Mouse (Mus musculus) inflammation-experienced regulatory T-cells (primary cell): ENCODE results near the gene Tdrkh. TPM values are rescaled to one million over a fixed set of nuclear protein-coding genes. Genes with fewer than 3 reads are reported as not detected.

Experiments used
- polyA plus RNA-seq, 2 experiments: library from polyadenylated mRNA; unstranded; fragments of 100-300 nt; shearing (Covaris generic); gene quantifications; one replicate each; pipeline ENCODE4 v1.2.1; 2017

Tdrkh gene
- polyA plus RNA-seq = 1 to 10 TPM; 5.4 to 9.4 TPM

GRCm38 (mm10) chr3:94413031-94413679 is at the start of gene Tdrkh:
Tdrkh (plus strand) TSS chr3:94413273.

DNA sequence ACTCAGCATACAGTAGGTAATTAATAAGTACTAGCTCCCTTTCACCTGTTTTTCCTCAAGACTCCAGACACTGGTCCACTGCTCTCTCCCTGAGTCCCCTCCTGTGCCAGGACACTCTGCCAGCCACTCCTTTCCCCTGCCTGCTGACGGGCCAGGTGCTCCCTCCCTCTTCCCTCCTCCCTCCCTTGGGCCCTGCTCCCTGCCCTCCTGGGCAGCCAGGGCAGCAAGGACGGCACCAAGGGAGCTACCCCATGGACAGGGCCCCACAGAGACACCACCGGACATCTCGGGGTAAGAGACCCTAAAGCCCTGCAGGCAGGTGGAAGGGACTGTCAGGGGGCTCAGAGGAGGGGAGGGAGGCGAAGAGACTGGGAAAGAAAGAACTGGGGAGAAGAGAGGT is 40.4 kb upstream of the Tdrkh start, which contains the start of gene Rorc:
Gene Rorc, plus strand, starts transcription at position 154 of the 400 bp plus-strand sequence.

GRCm38 (mm10) chr3:94398217-94398616 is 14.9 kb upstream of the Tdrkh start, which contains the start of gene Lingo4:
Lingo4 (plus strand) TSS chr3:94398517.

DNA sequence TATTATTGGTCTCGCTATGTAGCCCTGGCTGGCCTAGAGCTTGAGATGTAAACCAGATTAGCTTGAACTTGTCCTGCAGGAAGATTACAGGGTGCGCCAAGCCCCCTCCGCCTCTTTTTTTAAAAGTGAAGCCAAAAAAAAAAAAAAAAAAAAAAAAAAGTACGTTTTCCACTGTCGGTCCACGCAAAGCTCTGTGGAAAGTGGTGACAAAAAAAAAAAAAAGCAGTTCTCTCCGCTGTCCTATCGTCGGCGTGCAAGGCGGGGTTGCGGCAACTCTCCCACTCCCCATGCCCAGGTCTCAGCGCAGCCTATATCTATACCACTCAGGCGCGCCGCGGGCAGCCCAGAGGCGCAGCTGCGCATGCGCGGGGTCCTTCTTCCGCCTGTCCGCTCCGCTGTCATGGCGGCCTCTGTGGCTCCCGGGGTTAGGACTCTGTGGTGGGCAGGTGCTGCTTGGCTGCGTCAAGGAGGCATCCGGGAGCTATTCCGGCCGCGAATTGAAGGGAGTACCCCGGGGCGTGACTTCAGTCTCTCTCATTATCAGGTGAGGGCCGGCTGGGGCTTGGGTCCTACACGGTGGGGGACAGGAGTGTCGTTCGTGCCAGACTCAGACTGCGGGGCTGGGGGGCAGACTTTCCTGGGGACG is 30.0 kb downstream of the Tdrkh start, which contains the start of gene Mrpl9:
Gene Mrpl9, plus strand, starts transcription at position 368 of the 646 bp plus-strand sequence.

DNA sequence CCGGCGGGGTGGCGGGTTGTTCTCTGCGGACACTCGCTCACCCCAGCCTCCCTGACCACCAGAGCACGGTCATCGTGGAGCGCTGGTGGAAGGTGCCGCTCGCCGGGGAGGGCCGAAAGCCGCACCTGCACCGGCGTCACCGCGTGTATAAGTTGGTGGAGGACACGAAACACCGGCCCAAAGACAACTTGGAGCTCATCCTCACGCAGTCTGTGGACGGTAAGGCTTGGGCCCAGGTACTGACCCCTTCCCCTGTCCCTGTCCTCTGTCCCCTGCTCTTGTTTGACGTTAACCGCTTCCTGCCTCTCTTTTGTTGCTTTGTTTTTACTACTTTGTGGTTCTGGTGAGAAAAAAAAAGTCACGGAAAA is 30.5 kb downstream of the Tdrkh start, which contains the start of gene Oaz3:
Gene Oaz3, minus strand, starts transcription at position 319 of the 368 bp plus-strand sequence.

GRCm38 (mm10) chr3:94477981-94478422 is 64.9 kb downstream of the Tdrkh start, which contains the start of gene Celf3:
Celf3 (plus strand) TSS chr3:94478295.

DNA sequence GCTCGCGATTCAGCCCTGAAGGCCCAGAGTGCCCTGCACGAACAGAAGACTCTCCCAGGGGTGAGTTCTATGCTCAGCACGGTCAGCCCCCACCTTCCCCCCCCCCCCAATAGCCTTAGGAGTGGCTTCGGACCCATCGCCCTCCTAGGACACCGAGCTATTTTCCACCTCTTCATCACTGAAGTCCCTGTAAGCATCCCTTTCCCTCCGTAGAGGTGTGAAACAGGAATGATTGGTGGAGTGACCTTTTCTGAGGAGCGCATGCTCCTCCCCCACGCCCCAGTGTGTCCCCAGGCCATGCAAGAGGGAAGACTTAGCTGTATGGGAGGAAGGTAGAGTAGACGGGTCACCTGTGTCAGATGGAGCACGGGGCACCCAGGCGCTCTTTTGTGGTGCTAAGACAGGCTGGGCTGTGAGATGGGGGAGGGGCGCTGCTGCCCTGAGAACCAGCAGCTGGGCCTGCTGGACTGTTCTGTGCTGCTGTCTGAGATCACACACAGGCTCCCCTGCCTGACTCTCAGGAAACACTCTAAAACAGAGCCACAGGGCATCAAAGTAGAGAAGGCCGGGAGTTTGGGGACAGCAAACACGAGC is 67.3 kb downstream of the Tdrkh start, which contains the start of gene Riiad1:
Gene Riiad1, minus strand, starts transcription at position 51 of the 594 bp plus-strand sequence.

Other genes with a start within 250 kb of the Tdrkh start
- gene Gm10696, start 235.1 kb upstream of the Tdrkh start, polyA plus RNA-seq = under 1 TPM in 1 of 2 experiments, not detected in 1; 0.75 TPM
- gene Gm5286, start 216.6 kb upstream of the Tdrkh start, polyA plus RNA-seq = not detected
- not detected for gene Gm4778, start 149.2 kb upstream of the Tdrkh start, polyA plus RNA-seq
- gene Them4, start 103.2 kb upstream of the Tdrkh start, polyA plus RNA-seq = 1 to 10 TPM; 7.5 to 8.9 TPM
- gene Them5, start 71.2 kb upstream of the Tdrkh start, polyA plus RNA-seq = not detected
- gene C2cd4d, start 50.8 kb upstream of the Tdrkh start, polyA plus RNA-seq = not detected
- 1 to 10 TPM; 1.8 to 4.6 TPM for gene Rorc, start 40.5 kb upstream of the Tdrkh start, polyA plus RNA-seq
- gene Lingo4, start 14.8 kb upstream of the Tdrkh start, polyA plus RNA-seq = under 1 TPM; 0.40 to 0.45 TPM
- 10 to 100 TPM; 58.1 to 61.6 TPM for gene Mrpl9, start 30.0 kb downstream of the Tdrkh start, polyA plus RNA-seq
- 1 to 10 TPM; 1.6 to 6.3 TPM for gene Oaz3, start 30.6 kb downstream of the Tdrkh start, polyA plus RNA-seq
- 1 to 10 TPM; 1.8 to 6.0 TPM for gene Celf3, start 65.0 kb downstream of the Tdrkh start, polyA plus RNA-seq
- gene Riiad1, start 67.1 kb downstream of the Tdrkh start, polyA plus RNA-seq = 1 to 10 TPM in 1 of 2 experiments, under 1 TPM in 1; 0.47 to 2.2 TPM
- gene Snx27, start 169.4 kb downstream of the Tdrkh start, polyA plus RNA-seq = 10 to 100 TPM; 18.4 to 22.1 TPM
- not detected for gene Gm10972, start 229.8 kb downstream of the Tdrkh start, polyA plus RNA-seq
- gene Tuft1, start 245.6 kb downstream of the Tdrkh start, polyA plus RNA-seq = 1 to 10 TPM in 1 of 2 experiments, under 1 TPM in 1; 0.73 to 2.4 TPM